Mouse (Mus musculus): ENCODE measurements around the gene Parvb. TPM values are rescaled to one million over a fixed set of nuclear protein-coding genes. Genes with fewer than 3 reads are reported as not detected.

The Parvb gene
- polyA plus RNA-seq, 1 experiment: 8.5 TPM

DNA sequence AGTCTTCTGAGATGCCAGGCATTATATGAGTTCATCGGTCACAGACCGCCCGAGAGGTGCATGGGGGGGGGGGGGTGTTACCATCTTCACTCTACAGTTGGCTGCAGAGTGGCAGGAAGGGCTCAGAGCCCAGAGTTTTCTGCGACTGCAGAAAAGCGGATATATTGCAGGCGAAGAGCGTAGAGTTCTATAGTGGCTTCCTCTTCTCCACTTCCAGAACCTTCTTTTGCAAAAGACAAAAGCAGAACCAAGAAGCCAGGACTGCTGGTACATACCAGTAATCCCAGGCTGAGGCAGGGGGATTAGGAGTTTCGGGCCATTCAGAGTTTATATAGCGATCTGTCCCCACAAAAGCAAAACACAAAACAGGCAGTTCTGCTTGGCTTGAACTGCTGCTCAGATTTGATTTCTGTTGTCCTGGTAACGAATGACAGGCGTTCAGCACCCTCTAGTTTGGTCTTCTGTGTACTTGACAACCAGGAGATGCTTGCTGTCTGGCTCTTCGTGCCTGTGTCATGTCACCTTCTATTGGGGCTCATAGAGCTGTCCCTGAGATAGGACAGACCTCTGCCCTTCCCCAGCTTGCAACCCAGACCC is 24.5 kb downstream of the Parvb start:
- TF ChIP-seq POLR2A (IDR thresholded peaks at IDR 0.05; ENCODE audit: low read depth, low read length) (no peak), CTCF (conservative IDR thresholded peaks at IDR 0.05; ENCODE audit: insufficient read depth, insufficient read length, low read depth, low read length) (no peak)
- H3K4me3 ChIP-seq (ENCODE audit: insufficient read depth, low read depth, low read length): no peak overlapping the region
- no peaks in the 10 kb centered on the region for H3K36me3 ChIP-seq (ENCODE audit: control insufficient read depth, insufficient read depth, low read length)
- DNase-seq: no peak
- 82% methylated on average over 12 of the region's 12 CpGs for WGBS
- no peaks in the 10 kb centered on the region for H3K4me1 ChIP-seq (ENCODE audit: control insufficient read depth, insufficient read depth, low read length)
- H3K27ac ChIP-seq (ENCODE audit: insufficient read depth, low read depth, low read length): no peak overlapping the region
- H3K27me3 ChIP-seq (replicated peaks; ENCODE audit: control insufficient read depth, insufficient read depth, low read length): no peaks in the 10 kb centered on the region

DNA sequence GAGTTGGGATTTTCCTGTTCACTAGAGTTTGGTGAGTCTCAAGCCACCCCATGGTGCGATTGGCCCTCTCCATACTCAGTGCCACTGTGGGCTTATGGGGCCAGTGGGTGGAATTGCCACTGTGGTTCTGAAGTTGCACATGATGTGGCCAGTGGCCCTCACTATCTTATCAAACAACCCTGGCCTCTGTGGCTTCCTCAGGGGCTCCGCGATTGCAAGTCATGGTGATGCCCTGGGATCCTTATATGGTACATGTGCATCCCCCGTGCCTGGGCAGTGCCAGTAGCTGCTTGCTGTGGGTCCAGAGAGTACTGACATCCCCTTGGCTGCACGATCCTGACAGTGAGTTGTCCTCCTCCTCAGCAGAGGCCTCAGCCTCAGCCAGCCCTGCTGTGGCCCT is 25.0 kb downstream of the Parvb start:
- no peaks in the 10 kb centered on the region for H3K36me3 ChIP-seq (ENCODE audit: control insufficient read depth, insufficient read depth, low read length)
- 90% methylated on average over 5 of the region's 5 CpGs for WGBS
- no peak overlapping the region for H3K27ac ChIP-seq (ENCODE audit: insufficient read depth, low read depth, low read length)
- H3K27me3 ChIP-seq (replicated peaks; ENCODE audit: control insufficient read depth, insufficient read depth, low read length): no peaks in the 10 kb centered on the region
- no peak for TF ChIP-seq POLR2A (IDR thresholded peaks at IDR 0.05; ENCODE audit: low read depth, low read length)
- DNase-seq: no peak
- H3K4me1 ChIP-seq (ENCODE audit: control insufficient read depth, insufficient read depth, low read length): no peaks in the 10 kb centered on the region
- no peak overlapping the region for H3K4me3 ChIP-seq (ENCODE audit: insufficient read depth, low read depth, low read length)

DNA sequence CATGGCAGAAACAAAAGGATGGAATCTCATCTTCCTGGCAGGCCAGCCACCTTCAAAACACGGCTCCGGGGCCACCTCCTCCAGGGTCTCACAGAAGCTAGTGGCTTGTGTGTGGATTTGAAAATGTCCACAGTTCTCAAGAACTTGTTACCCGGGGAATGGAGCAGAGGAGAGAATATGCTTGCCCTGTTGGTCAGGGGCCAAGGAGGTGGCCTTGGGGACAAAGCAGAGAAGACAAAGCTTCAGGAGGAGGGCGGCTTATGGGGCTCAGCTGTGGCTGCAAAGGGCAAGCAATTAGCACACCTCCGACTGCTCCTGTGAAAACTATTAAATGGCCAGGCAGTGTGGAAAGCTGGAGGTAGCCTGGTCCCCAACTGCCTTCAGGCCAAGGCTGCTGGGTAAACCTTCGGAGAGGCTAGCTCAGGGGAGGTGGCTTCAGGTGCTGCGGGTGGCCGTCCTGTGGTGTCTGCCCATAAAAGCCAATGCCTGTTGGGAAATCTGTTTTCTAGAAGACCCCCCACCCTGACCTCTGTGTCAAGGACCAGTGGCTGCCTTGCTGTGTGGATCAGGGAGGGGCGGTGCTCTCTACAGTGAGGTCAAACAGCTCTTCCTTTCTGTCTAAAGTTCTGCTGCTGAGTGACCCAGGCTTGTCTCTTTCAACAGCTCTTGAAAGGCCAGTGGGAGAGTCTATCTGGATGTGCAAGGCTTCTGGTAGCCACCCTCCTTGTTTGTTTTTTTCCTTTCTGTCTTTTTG is 26.9 kb downstream of the Parvb start:
- 81% methylated on average over 9 of the region's 9 CpGs for WGBS

DNA sequence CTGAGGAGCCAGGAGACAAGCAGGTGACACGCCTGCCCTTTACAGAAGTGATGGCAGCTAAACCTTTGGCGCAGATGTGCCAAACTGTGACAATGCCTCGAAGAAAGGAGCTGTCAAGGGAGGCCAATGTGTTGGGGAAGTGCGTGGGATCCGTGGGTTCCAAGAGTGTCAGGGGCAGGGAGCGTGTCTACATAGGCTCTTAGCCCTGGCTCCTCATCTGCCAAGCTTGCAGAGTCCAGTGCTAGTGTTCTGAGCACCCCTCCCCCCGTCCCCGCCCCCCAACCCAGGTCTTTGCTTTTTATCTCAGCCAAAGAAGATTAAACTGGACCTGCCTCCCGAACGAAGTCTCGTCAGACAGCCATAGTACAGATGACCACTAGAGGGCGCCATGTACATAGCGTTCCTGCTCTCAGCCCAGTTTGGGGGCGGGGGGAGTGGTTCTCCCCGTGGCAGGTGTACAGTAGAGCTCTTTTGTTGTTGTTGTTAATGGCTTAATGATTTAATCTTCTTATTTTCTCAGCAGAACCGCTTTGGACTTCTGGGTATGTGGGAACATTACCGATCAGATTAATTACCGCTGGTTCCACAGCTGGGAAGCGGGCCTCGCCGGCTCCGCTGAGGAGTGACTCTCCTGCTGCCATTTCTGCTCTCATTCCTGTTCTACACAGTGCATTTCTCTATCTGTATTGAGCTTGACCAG is 28.4 kb downstream of the Parvb start:
- Histone ChIP-seq H3K27ac (ENCODE audit: insufficient read depth, low read depth, low read length) (no peak overlapping the region), H3K36me3 (ENCODE audit: control insufficient read depth, insufficient read depth, low read length) (no peaks in the 10 kb centered on the region), H3K27me3 (replicated peaks; ENCODE audit: control insufficient read depth, insufficient read depth, low read length) (no peaks in the 10 kb centered on the region), H3K4me3 (ENCODE audit: insufficient read depth, low read depth, low read length) (no peak overlapping the region), H3K4me1 (ENCODE audit: control insufficient read depth, insufficient read depth, low read length) (no peaks in the 10 kb centered on the region)
- TF ChIP-seq POLR2A (IDR thresholded peaks at IDR 0.05; ENCODE audit: low read depth, low read length) (no peak), CTCF (conservative IDR thresholded peaks at IDR 0.05; ENCODE audit: insufficient read depth, insufficient read length, low read depth, low read length) (peak; percentile 82)
- 34% methylated on average over 22 of the region's 22 CpGs for WGBS
- peak; percentile 72 for DNase-seq

More for the DNA sequence above, 26.9 kb downstream of the Parvb start:
- TF ChIP-seq POLR2A (IDR thresholded peaks at IDR 0.05; ENCODE audit: low read depth, low read length) (no peak), CTCF (conservative IDR thresholded peaks at IDR 0.05; ENCODE audit: insufficient read depth, insufficient read length, low read depth, low read length) (no peak)
- Histone ChIP-seq H3K27me3 (replicated peaks; ENCODE audit: control insufficient read depth, insufficient read depth, low read length) (no peaks in the 10 kb centered on the region), H3K27ac (ENCODE audit: insufficient read depth, low read depth, low read length) (no peak overlapping the region), H3K4me1 (ENCODE audit: control insufficient read depth, insufficient read depth, low read length) (no peaks in the 10 kb centered on the region), H3K4me3 (ENCODE audit: insufficient read depth, low read depth, low read length) (no peak overlapping the region), H3K36me3 (ENCODE audit: control insufficient read depth, insufficient read depth, low read length) (no peaks in the 10 kb centered on the region)
- DNase-seq: no peak

DNA sequence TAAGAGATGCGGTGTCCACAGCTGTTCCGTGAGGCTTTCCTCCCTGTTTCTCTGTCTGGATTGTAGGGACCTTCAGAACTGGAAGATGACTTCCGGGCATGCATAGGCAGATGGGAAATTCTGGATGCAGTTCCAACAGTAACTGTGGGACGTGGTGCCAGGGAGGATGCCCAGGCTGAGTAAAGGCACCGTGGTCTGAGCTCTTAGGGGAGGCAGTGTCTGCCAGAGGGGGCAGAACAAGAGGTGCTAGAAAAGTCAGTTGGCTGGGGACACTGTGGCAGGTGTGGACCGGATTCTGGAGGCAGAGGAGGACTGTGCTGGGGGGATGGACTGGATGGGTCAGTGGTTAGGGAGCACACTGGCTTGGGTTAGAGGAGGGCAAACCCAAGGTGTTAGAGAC is 30.8 kb downstream of the Parvb start:
- DNase-seq: no peak
- Histone ChIP-seq H3K36me3 (ENCODE audit: control insufficient read depth, insufficient read depth, low read length) (no peaks in the 10 kb centered on the region), H3K4me3 (ENCODE audit: insufficient read depth, low read depth, low read length) (no peak overlapping the region), H3K4me1 (ENCODE audit: control insufficient read depth, insufficient read depth, low read length) (0 out of 2 replicates have a peak, but pooled peaks cover 2% of the 10 kb centered on the region), H3K27me3 (replicated peaks; ENCODE audit: control insufficient read depth, insufficient read depth, low read length) (no peaks in the 10 kb centered on the region), H3K27ac (ENCODE audit: insufficient read depth, low read depth, low read length) (no peak overlapping the region)
- no peak for TF ChIP-seq CTCF (conservative IDR thresholded peaks at IDR 0.05; ENCODE audit: insufficient read depth, insufficient read length, low read depth, low read length)
- WGBS: 94% methylated on average over 6 of the region's 6 CpGs

DNA sequence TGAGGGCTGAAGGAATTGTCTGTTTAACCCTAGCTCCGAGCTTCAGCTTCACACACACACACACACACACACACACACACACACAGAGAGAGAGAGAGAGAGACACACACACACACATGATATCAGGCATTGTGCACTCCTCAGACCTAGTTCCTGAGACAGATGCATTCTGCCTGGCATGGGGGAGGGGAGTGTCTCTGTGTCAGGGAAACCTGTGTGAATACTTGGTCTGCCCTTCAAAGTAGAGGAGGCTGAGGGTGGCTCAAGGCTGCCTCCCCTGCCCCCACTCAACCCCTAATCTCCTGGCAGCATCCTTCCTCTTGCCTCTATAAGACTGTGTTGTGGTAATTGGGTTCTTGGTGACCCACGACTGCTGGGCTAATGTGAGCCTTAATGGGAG is 31.7 kb downstream of the Parvb start:
- no peak overlapping the region for H3K4me3 ChIP-seq (ENCODE audit: insufficient read depth, low read depth, low read length)

DNA sequence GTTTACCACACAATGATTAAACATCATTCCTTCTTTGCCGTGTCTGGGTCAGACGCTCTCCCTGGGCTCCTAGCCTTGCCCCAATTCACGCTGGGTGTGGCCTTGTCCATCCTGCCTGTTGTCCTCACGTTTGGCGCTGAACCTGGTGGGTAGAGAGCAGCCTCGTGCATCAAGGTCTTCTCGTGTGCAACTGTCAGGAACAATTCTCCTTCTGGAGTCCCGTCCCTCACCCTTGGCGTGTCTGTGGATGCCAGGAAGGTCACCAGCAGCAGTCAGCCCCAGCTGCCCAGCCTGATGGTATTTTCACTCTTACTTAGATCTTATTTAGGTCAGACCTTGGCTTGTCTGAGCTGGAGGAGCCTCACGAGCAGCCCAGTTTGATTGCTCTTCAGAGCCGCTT is 33.3 kb downstream of the Parvb start:
- TF ChIP-seq CTCF (conservative IDR thresholded peaks at IDR 0.05; ENCODE audit: insufficient read depth, insufficient read length, low read depth, low read length): no peak
- TF ChIP-seq POLR2A (IDR thresholded peaks at IDR 0.05; ENCODE audit: low read depth, low read length): no peak
- 0 out of 2 replicates have a peak, but pooled peaks cover 3% of the 10 kb centered on the region for H3K4me1 ChIP-seq (ENCODE audit: control insufficient read depth, insufficient read depth, low read length)
- no peak overlapping the region for H3K27ac ChIP-seq (ENCODE audit: insufficient read depth, low read depth, low read length)
- DNase-seq: no peak
- H3K36me3 ChIP-seq (ENCODE audit: control insufficient read depth, insufficient read depth, low read length): no peaks in the 10 kb centered on the region
- H3K27me3 ChIP-seq (replicated peaks; ENCODE audit: control insufficient read depth, insufficient read depth, low read length): no peaks in the 10 kb centered on the region
- H3K4me3 ChIP-seq (ENCODE audit: insufficient read depth, low read depth, low read length): no peak overlapping the region
- 80% methylated on average over 11 of the region's 11 CpGs for WGBS

More for the DNA sequence above, 31.7 kb downstream of the Parvb start:
- no peak for DNase-seq
- TF ChIP-seq CTCF (conservative IDR thresholded peaks at IDR 0.05; ENCODE audit: insufficient read depth, insufficient read length, low read depth, low read length): no peak
- no peak for TF ChIP-seq POLR2A (IDR thresholded peaks at IDR 0.05; ENCODE audit: low read depth, low read length)
- 57% methylated on average over 2 of the region's 2 CpGs for WGBS
- Histone ChIP-seq H3K27ac (ENCODE audit: insufficient read depth, low read depth, low read length) (no peak overlapping the region), H3K36me3 (ENCODE audit: control insufficient read depth, insufficient read depth, low read length) (no peaks in the 10 kb centered on the region), H3K4me1 (ENCODE audit: control insufficient read depth, insufficient read depth, low read length) (0 out of 2 replicates have a peak, but pooled peaks cover 3% of the 10 kb centered on the region), H3K27me3 (replicated peaks; ENCODE audit: control insufficient read depth, insufficient read depth, low read length) (no peaks in the 10 kb centered on the region)

Measured in kidney, adult 2 months (tissue).